Mouse (Mus musculus) heart, embryonic 16.5 days (tissue): ENCODE data around the gene Tmem115. TPM values are rescaled to one million over a fixed set of nuclear protein-coding genes. Genes with fewer than 3 reads are reported as not detected.
A peak's percentile ranks its signal among the peaks of the same experiment; 100 is the strongest.
"Not testable (repeated sequence)": the region's sequence is repeated elsewhere in the genome, so short reads cannot be mapped to it uniquely, and the experiment has no call there.

Source experiments
- ATAC-seq: fragments of 200-750 bp; cut with Nextera tagmentation; replicated peaks from 2 replicates; pipeline ENCODE4 v1.8.0; 2017; ENCODE audit warnings: moderate number of reproducible peaks; ENCODE audit not compliant: insufficient read depth, low FRiP score; ENCODE audit errors: extremely low read depth
- H3K27ac ChIP-seq: fragments of 300-500 bp; sonication (generic); 2 replicates; pipeline ENCODE4 v1.5.1; 2014; ENCODE audit warnings: mild to moderate bottlenecking, low read length, control low read depth, moderate library complexity
- H3K27me3 ChIP-seq: fragments of 300-500 bp; sonication (generic); 2 replicates; pipeline ENCODE4 v1.6.1; 2014; ENCODE audit warnings: low read length, mixed read lengths; ENCODE audit not compliant: control insufficient read depth, insufficient read depth
- H3K36me3 ChIP-seq: fragments of 300-500 bp; sonication (generic); 2 replicates; pipeline ENCODE4 v1.6.1; 2014; ENCODE audit not compliant: control insufficient read depth, insufficient read depth
- H3K4me1 ChIP-seq: fragments of 300-500 bp; sonication (generic); 2 replicates; pipeline ENCODE4 v1.6.1; 2014; ENCODE audit warnings: low read length, mixed read lengths; ENCODE audit not compliant: control insufficient read depth, insufficient read depth
- H3K4me2 ChIP-seq: fragments of 300-500 bp; sonication (generic); 2 replicates; pipeline ENCODE4 v1.6.1; 2014; ENCODE audit warnings: low read depth, mild to moderate bottlenecking, control low read depth, low read length
- H3K4me3 ChIP-seq: fragments of 300-500 bp; sonication (generic); 2 replicates; pipeline ENCODE4 v1.5.1; 2014; ENCODE audit warnings: mild to moderate bottlenecking, control low read depth, low read length
- H3K9ac ChIP-seq: fragments of 300-500 bp; sonication (generic); 2 replicates; pipeline ENCODE4 v1.6.1; 2014; ENCODE audit warnings: low read length, control low read depth
- H3K9me3 ChIP-seq: fragments of 300-500 bp; sonication (generic); replicated peaks from 2 replicates; pipeline ENCODE4 v1.6.1; 2016; ENCODE audit warnings: low read length; ENCODE audit not compliant: control insufficient read depth
- WGBS: fragments of 180-500 bp; shearing (Covaris S2); extraction: QIAGEN DNeasy Blood & Tissue Kit; methylation state at CpG from one replicate; pipeline ENCODE4 v1.1.7; 2014; 5-methylcytosine and 5-hydroxymethylcytosine counted together
- polyA plus RNA-seq: library from polyadenylated mRNA; unstranded; fragments of >200 nt; fragmentation: Nextera tagmentation; extraction: Ambion mirVana; gene quantifications from 2 replicates; pipeline ENCODE4 v1.2.1, GENCODE M21; 2015

Tmem115 gene
- polyA plus RNA-seq, 1 experiment from 2014 or later: 31.3 TPM

GRCm38 (mm10) chr9:107570845-107571244 is 37.1 kb downstream of the Tmem115 start:
- Histone ChIP-seq H3K9ac (peak overlapping the region; percentile 9), H3K9me3 (no peaks in the 10 kb centered on the region), H3K4me2 (peak overlapping the region; percentile 75), H3K4me3 (peak overlapping the region; percentile 87), H3K27ac (peak overlapping the region; percentile 16; the same call in 1 of the 2 replicates), H3K4me1 (peaks cover 35% of the 10 kb centered on the region), H3K27me3 (no peaks in the 10 kb centered on the region), H3K36me3 (peaks cover 18% of the 10 kb centered on the region)
- ATAC-seq: no peak
- 61% methylated on average over 21 of the region's 21 CpGs for WGBS

- peaks cover 41% of the 10 kb centered on the region for H3K4me1 ChIP-seq
- no peak for ATAC-seq
- H3K4me3 ChIP-seq: no peak overlapping the region; the same call in 1 of the 2 replicates
- H3K9ac ChIP-seq: peak overlapping the region; percentile 9
- no peaks in the 10 kb centered on the region for H3K9me3 ChIP-seq
- peak overlapping the region; percentile 75 for H3K4me2 ChIP-seq
- no peak overlapping the region for H3K27ac ChIP-seq
- peaks cover 18% of the 10 kb centered on the region for H3K36me3 ChIP-seq
- no peaks in the 10 kb centered on the region for H3K27me3 ChIP-seq
- WGBS: 85% methylated on average over 22 of the region's 22 CpGs
These were observed 38.0 kb downstream of the Tmem115 start for GRCm38 (mm10) chr9:107571534-107572326.

GRCm38 (mm10) chr9:107572327-107572662 is 38.5 kb downstream of the Tmem115 start:
- no peak overlapping the region for H3K4me3 ChIP-seq
- peak overlapping the region; percentile 26; the same call in 1 of the 2 replicates for H3K9ac ChIP-seq
- no peak overlapping the region for H3K4me2 ChIP-seq
- H3K9me3 ChIP-seq: no peaks in the 10 kb centered on the region
- 98% methylated on average over 2 of the region's 2 CpGs for WGBS
- H3K27me3 ChIP-seq: no peaks in the 10 kb centered on the region
- no peak for ATAC-seq
- peaks cover 45% of the 10 kb centered on the region for H3K4me1 ChIP-seq
- H3K27ac ChIP-seq: peak overlapping the region; percentile 29; the same call in 1 of the 2 replicates
- peaks cover 18% of the 10 kb centered on the region for H3K36me3 ChIP-seq

- H3K9me3 ChIP-seq, ATAC-seq, H3K27ac ChIP-seq, H3K27me3 ChIP-seq, H3K4me2 ChIP-seq, H3K9ac ChIP-seq, H3K4me3 ChIP-seq: not testable (repeated sequence)
- H3K4me1 ChIP-seq: peaks cover 37% of the 10 kb centered on the region
- peaks cover 18% of the 10 kb centered on the region for H3K36me3 ChIP-seq
- WGBS: 83% methylated on average over 6 of the region's 6 CpGs
These were observed 40.0 kb downstream of the Tmem115 start for GRCm38 (mm10) chr9:107573774-107574173.

GRCm38 (mm10) chr9:107575579-107576356 is 42.0 kb downstream of the Tmem115 start:
- Histone ChIP-seq H3K9me3 (no peaks in the 10 kb centered on the region), H3K9ac (no peak overlapping the region), H3K4me1 (peaks cover 34% of the 10 kb centered on the region), H3K36me3 (peaks cover 18% of the 10 kb centered on the region), H3K27ac (peak overlapping the region; percentile 70), H3K27me3 (no peaks in the 10 kb centered on the region), H3K4me2 (no peak overlapping the region; the same call in 1 of the 2 replicates), H3K4me3 (no peak overlapping the region)
- 79% methylated on average over 14 of the region's 14 CpGs for WGBS
- no peak for ATAC-seq

- Histone ChIP-seq H3K4me1 (peaks cover 31% of the 10 kb centered on the region), H3K27me3 (no peaks in the 10 kb centered on the region), H3K27ac (peak within 1 kb of the TSS; percentile 70), H3K9me3 (no peaks in the 10 kb centered on the region), H3K9ac (peak within 1 kb of the TSS; percentile 63), H3K36me3 (peaks cover 16% of the 10 kb centered on the region), H3K4me3 (peak within 1 kb of the TSS; percentile 34), H3K4me2 (peak within 1 kb of the TSS; percentile 60)
- WGBS: 24% methylated on average over 16 of the region's 16 CpGs
- ATAC-seq: peak; percentile 72
These were observed 42.8 kb downstream of the Tmem115 start, which contains the start of gene Hyal1 for GRCm38 (mm10) chr9:107576357-107577107. Gene Hyal1 (plus strand): TSS chr9:107576927.

GRCm38 (mm10) chr9:107577871-107578270 is 44.1 kb downstream of the Tmem115 start:
- Histone ChIP-seq H3K27me3 (no peaks in the 10 kb centered on the region), H3K9ac (no peak overlapping the region), H3K36me3 (peaks cover 4% of the 10 kb centered on the region), H3K4me3 (no peak overlapping the region), H3K9me3 (no peaks in the 10 kb centered on the region), H3K4me2 (peak overlapping the region; percentile 5; the same call in 1 of the 2 replicates), H3K27ac (no peak overlapping the region), H3K4me1 (peaks cover 31% of the 10 kb centered on the region)
- ATAC-seq: no peak
- WGBS: 91% methylated on average over 10 of the region's 10 CpGs

- peaks cover 31% of the 10 kb centered on the region for H3K4me1 ChIP-seq
- 73% methylated on average over 3 of the region's 3 CpGs for WGBS
- no peak within 1 kb of the TSS for H3K27ac ChIP-seq
- H3K4me2 ChIP-seq: peak within 1 kb of the TSS; percentile 5; the same call in 1 of the 2 replicates
- peaks cover 7% of the 10 kb centered on the region for H3K36me3 ChIP-seq
- H3K27me3 ChIP-seq: no peaks in the 10 kb centered on the region
- no peak for ATAC-seq
- H3K9ac ChIP-seq: no peak within 1 kb of the TSS
- no peaks in the 10 kb centered on the region for H3K9me3 ChIP-seq
- no peak within 1 kb of the TSS for H3K4me3 ChIP-seq
These were observed 44.8 kb downstream of the Tmem115 start, which contains the start of gene Naa80 for GRCm38 (mm10) chr9:107578587-107578986. Gene Naa80 (plus strand): TSS chr9:107578887.
